Mouse (Mus musculus): ENCODE measurements around the gene Slc36a2. TPM values are rescaled to one million over a fixed set of nuclear protein-coding genes. Genes with fewer than 3 reads are reported as not detected.
A peak's percentile ranks its signal among the peaks of the same experiment; 100 is the strongest.

Gene Slc36a2
- total RNA-seq, 2 experiments from 2014 or later, result not detected

DNA sequence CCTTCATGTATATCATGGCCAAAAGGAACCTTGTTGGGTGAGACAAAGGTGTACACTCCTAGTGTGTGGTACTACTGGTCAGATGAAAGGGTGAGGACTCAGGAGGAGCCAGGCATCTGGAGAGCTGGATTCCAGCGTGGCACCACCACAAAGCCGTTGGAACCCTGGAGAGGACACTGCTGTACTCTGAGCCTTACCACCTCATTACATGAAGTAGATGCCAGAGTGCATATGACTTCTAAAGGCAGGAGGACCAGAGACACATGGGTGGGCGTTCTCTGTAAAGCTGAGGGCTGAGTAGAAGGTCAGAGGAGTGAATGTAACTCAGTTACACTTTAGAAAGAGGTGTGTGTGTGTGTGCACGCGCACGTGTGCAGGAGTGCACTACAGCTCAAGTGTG lies 2.9 kb upstream of the Slc36a2 start:
- no peak for ATAC-seq (replicated peaks; ENCODE audit: low FRiP score, low TSS enrichment, poor library complexity, severe bottlenecking)

DNA sequence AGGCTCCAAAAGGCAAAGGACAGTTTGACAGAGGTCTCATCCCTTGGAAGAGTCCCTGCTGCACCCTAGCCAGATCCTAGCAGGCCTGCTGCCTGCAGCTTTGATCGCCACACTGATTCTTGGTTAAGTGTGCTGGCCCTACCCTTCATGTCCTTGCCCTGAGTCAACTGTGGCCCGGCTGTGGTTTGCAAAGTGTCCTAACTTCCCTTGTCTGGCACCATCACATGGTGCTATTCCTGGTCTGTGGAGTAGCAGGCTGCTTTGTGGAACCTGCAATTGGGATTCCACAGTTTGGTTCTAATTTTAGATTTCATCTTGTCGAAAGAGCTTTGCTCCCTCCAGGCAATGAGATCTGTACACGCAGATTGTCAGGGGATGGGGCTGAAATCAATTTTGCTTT lies 2.4 kb upstream of the Slc36a2 start:
- no peak for ATAC-seq (replicated peaks; ENCODE audit: low FRiP score, low TSS enrichment, poor library complexity, severe bottlenecking)

DNA sequence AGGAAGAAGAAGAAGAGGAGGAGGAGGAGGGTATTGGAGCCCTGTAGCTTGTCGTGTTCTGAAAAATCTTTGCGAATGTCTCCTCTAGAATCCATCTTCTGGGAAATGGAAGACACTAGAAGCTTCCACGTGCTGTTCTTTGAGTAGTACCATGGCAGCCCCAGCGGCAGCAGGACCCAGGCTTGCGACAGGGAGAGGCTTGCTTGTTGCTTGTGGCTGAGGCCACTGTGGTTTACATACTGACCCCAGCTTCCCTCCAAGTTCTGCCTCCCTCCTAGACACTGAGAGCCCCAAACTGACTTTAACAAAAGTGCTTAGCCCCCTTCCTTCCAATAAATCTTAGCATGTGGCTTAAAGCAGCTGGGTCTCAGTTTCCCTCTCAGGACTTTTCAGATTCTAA lies 631 bp downstream of the Slc36a2 start:
- ATAC-seq (replicated peaks; ENCODE audit: low FRiP score, low TSS enrichment, poor library complexity, severe bottlenecking), result no peak

DNA sequence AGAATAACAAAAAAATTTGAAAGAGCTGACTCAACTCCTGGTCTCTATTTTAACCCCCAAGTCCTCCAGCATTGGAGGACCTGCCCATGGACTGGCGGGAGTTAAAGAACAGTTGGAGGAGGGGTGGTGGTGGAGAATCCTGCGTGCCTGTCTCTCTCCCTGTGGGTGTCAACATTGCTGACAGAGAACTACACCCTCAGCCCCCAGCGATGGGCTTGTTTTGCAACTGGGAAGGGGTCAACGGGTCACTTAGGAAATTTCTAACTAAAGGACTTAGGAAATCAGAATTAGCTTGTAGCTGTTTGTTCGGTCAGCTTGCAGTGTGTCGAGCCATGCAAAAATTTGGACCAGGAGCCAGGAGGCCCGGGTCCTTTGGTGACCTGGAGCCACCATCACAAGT lies 1.8 kb downstream of the Slc36a2 start:
- no peak for ATAC-seq (replicated peaks; ENCODE audit: low FRiP score, low TSS enrichment, poor library complexity, severe bottlenecking)

DNA sequence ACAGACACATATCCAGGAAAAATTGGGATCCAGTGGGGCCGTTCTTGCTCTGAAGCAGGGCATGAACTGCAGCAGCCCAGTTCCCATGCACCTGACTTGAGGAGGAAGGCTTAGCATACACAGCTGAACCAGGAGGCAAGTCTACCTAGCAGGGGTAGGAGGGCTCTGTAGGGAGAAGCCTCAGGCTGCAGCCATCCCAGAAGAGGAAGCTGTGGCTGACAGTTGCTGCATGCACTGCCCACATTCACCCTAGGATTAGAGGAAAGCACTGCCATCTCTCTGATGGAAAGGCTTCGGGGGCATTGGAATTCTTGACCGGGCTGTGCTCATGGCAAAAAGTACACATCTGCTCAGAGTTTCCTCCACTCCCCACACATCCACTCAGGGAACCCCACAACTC lies 5.0 kb downstream of the Slc36a2 start:
- ATAC-seq (replicated peaks; ENCODE audit: low FRiP score, low TSS enrichment, poor library complexity, severe bottlenecking), result no peak

DNA sequence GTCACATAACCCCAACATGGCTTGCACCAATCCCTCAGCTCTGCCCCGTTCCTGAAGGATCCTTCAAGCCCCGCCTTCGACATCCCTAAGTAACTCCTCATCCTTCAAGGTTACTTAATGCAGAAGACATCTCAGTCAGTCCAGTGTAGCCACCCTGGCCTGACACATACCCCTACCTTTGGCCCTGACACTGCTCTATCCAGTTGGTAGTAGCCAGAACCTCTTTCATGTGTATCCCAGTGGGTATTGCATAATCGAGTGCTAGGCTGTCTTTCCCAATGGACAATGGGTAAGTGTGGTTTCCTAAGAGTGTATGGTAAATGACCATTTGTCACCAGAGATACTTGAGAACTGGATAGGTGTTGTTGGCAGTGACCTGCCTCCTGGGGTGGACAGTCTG lies 6.0 kb downstream of the Slc36a2 start:
- ATAC-seq (replicated peaks; ENCODE audit: low FRiP score, low TSS enrichment, poor library complexity, severe bottlenecking), result no peak

DNA sequence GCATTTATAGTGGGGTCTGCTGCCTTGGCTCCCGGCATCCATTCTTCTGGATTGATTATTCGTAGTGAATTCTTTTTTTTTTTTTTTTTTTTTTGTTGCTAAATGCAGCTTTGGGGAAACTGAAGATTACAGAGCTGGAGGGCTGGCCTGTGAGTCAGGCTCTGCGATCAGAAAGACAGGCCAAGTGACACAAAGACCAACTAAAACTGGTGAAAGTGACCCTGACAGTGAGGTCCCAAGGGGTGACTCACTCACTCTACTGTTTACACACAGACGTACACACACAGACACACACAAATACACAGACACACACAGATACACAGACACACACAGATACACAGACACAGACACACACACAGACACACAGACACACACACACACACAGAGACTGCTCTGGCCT lies 14.4 kb downstream of the Slc36a2 start:
- no peak for ATAC-seq (replicated peaks; ENCODE audit: low FRiP score, low TSS enrichment, poor library complexity, severe bottlenecking)

DNA sequence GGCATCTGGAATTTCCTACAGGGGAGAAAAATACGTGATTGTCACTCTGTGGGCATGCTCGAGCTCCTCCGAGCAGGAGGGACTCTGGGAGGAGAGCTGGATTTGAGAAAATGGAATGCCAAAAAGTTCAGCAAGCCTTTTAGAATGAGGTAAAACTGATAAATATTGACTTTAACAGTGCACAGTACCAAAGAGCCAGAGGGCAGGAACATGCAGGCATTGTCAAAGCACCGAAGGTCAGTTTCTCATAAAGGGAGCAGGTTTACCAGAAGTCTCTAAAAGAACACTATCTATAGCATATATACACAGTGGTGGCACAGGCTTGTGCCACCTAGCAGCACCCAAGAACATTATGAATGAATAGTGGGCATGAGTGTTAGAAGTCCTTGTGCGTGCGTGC lies 16.0 kb downstream of the Slc36a2 start:
- no peak for ATAC-seq (replicated peaks; ENCODE audit: low FRiP score, low TSS enrichment, poor library complexity, severe bottlenecking)

DNA sequence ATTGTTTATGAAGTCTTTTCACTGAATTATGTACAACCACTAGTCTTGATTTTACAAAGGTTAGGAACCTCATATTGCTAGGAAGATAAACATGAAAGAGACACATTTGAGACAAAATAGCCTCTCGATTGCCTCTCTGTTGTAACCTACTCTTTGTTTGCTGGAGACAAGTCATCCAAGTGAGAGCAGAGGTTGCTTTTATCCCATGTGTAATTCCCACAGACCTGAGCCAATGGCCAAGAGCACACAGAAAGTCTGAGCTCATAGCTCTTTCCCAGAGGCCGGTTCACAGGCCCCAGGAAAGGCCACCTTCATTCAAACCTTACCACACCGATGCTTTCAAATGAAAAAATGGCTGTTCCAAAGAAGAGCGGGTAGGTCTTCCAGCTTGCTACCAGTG lies 16.4 kb downstream of the Slc36a2 start:
- ATAC-seq (replicated peaks; ENCODE audit: low FRiP score, low TSS enrichment, poor library complexity, severe bottlenecking), result no peak

DNA sequence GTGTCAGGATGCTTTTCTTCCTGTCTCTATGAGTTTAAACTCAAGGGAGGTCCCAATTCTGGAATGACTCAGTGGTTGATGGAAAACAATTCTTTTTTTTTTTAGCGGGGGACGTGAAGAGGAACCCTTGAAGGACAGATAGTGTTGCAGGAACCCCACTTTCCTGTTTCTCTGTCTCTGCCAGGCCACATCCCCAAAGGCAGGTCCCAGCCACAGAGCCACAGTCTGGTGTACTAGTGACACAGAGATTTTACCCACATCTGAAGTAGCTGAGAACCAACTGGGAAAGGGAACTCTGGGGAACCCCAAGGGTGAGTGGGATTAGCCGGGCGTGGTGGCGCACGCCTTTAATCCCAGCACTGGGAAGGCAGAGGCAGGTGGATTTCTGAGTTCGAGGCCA lies 19.1 kb downstream of the Slc36a2 start:
- ATAC-seq (replicated peaks; ENCODE audit: low FRiP score, low TSS enrichment, poor library complexity, severe bottlenecking), result no peak

DNA sequence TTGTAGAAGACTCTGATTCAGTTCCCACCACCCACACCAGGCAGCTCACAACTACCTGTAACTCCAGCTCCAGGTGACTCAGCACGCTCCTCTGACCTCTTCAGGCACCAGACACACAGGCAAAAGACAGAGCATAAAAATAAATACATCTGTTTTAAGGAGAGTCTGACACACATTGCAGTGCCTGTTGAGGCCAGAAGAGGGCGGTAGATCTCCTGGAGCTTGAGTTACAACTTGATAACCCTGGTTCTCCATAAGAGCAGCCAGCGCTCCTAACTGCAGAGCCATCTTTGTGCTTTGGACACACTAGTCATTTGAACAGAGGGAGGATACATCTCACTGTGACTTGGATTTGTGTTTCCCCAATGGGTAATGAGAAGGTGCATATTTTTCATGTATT lies 20.2 kb downstream of the Slc36a2 start:
- ATAC-seq (replicated peaks; ENCODE audit: low FRiP score, low TSS enrichment, poor library complexity, severe bottlenecking), result peak; percentile 43; the same call in 1 of the 2 replicates

DNA sequence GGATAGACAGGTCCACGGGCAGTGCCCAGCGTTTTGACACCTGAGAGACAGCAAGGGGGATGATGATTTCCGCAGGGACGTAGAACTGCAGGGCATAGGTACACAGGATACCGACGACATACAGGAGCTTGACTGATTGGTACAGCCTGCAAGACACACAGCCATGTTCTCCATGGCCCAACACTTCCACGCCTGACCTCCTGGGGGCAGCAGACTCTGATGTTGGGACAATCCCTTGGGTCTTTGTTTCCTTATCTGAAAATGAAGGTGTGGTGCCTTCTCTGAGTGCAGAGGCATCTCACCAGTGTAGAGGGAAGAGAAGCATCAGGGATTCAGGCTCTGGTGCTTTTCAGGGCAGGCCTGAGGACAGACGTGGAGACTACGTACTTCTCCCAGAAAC lies 22.2 kb downstream of the Slc36a2 start:
- peak; percentile 84 for ATAC-seq (replicated peaks; ENCODE audit: low FRiP score, low TSS enrichment, poor library complexity, severe bottlenecking)

DNA sequence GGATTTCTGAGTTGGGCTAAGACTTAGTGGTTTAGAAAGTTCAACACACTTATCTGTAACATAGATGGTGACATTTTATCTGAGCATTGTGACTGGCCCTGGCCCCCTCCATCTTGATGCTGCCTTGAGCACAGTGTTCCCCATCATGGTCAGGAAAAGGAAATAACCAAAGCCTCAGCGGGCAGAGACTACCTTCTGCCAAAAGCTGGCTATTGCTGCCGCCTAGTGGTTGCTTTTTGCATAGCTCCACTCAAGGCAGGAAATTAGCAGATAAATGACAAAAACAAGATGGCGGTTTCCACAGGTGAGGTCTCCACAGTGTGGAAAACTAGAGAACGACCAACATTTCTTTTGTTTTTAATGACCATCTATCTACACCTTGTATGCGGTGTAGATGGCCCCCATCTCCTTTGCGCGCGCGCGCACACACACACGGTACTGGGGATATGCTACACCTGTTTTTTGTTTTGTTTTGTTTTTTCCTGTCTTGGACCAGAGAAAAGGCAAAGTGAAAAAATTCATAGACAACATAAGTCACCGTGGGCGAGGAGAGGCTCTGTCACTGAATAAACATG lies 26.0 kb downstream of the Slc36a2 start:
- peak; percentile 67 for ATAC-seq (replicated peaks; ENCODE audit: low FRiP score, low TSS enrichment, poor library complexity, severe bottlenecking)

DNA sequence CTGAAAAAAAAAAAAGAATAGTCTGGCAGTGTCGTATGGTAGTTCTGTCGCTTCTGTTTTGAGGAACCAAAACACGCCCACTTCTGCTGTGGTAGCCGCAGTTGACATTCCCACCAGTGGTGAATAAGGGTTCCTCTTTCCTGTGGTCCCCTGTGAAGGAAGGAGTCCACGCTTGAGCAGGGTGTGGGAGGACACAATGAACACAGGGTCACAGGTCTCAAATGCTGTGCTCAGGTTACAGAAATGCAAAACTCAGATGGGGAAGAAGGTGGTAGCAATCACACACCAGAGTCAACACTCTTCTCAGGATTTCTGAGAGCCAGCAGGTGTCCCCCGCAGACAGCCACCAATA lies 29.8 kb downstream of the Slc36a2 start:
- no peak for ATAC-seq (replicated peaks; ENCODE audit: low FRiP score, low TSS enrichment, poor library complexity, severe bottlenecking)

DNA sequence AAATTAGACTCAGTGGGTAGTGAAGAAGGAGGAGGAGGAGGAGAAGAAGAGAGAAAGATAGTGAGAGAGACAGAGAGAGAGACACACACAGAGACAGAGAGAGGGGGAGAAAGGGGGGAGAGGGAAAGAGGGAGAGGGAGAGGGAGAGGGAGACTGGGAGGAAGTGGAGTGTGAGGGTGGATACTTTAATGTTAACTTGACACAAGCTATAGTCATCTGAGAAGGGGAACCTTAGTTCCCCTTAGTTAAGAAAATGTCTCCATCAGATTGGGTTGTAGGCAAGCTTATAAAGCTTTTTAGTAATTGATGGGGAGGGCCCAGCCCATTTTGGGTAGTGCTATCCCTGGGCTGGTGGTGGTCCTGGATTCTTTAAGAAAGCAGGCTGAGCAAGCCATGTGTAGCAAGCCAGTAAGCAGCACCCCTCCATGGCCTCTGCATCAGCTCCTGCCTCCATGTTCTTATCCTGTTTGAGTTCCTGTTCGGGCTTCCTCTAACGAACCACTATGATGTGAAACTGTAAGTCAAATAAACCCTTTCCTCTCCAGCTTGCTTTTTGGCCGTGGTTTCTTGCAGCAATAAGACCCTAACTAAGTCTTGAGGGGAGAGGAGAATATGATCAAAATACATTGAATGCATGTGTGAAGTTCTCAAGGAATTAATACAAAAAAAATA lies 30.3 kb downstream of the Slc36a2 start:
- no peak for ATAC-seq (replicated peaks; ENCODE audit: low FRiP score, low TSS enrichment, poor library complexity, severe bottlenecking)

DNA sequence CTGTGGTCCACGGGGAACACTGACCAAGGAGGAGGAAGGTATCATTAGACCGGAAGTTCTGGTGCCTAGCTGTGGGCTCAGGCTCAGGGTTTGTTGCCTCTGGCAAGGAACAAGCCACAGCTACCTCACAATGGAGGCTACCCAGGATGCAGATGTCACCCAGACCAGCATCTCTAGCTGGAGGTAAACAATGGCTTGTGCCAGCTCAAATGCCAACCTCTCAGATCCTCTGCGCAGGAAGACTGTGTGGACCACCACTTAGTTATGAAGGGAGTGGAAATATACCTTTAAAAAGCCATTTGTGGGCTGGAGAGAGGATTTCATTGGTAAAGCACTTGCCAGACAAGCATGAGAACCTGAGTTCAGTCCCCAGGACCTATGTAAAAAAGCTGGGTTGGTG lies 33.3 kb downstream of the Slc36a2 start, which contains the start of gene Slc36a3:
TSS of gene Slc36a3 (minus strand) at position 101 of the 400 bp plus-strand sequence.
- no peak for ATAC-seq (replicated peaks; ENCODE audit: low FRiP score, low TSS enrichment, poor library complexity, severe bottlenecking)

DNA sequence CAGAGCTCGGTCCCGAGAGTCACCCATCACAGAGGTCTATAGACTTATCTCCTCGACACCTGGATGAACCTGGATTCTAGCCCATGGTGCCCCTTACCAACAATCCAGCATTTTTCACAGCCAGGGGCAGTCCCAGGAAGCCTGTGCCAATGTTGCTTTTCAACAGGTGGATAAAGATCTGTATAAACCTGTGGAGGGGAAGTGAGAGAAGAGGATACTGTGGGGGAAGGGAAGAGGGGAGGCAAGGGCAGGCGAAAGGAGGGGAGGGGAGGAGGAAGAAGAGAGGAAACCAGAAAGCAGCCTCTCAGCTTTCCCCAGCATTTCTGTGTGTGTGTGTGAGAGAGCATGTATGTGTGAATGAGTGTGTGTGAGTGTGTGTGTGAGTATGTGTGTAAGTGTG lies 36.4 kb downstream of the Slc36a2 start:
- ATAC-seq (replicated peaks; ENCODE audit: low FRiP score, low TSS enrichment, poor library complexity, severe bottlenecking), result no peak

DNA sequence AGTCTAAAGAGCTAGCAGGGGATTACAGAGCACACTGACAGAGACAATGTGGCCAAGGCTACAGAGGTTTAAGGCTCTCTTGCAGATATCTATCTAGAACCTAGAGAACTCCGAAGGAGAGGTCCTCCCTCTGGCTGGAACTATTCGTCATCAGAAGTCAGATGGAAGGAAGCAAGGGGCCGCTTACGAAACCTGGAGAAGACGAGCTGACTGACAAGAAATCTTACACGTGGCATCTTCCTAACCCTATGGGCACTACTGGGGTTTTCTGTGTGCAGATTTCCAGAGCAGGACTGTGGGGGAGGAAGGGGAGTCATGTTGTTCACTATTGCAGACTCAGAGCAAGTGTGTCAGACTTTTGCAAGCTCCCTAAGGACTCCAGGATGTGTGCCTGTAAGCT lies 37.5 kb downstream of the Slc36a2 start:
- no peak for ATAC-seq (replicated peaks; ENCODE audit: low FRiP score, low TSS enrichment, poor library complexity, severe bottlenecking)

DNA sequence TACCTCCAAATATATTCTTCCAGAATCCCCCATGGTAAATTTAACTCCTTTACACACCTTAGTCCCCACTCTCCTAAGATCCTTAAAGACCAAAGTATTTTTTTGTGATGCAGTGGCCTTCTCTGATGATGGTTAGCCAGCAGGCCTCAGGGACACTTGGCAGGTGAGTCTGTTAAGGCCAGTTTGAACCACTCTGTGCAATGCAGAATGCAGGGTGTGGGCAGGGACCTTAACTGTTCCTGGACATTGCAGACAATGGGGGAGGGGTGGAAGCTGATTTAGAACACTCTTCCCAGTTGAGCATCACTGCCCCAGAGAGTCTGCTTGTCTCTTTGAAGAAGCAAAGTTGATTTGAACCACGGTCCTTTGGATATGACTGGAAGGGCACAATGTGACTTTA lies 38.0 kb downstream of the Slc36a2 start:
- ATAC-seq (replicated peaks; ENCODE audit: low FRiP score, low TSS enrichment, poor library complexity, severe bottlenecking), result no peak

DNA sequence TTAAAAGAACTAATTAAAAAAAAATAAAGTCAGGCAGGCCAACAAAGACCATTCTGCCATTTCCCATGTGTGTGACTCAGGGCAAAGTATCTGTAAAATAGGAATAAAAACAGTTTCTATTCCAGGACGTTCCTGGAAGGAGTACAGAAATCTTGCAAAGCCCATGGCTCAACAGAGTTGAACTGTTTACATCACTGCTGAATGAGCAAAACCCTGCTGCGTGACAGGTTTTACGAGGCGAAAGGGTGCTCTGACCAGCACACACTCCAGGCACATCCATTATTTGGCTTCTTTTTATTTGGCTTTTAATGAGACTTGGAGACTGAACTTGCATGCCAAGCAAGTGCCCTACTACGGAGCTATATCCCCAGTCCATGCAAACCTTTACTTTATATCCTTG lies 40.9 kb downstream of the Slc36a2 start:
- ATAC-seq (replicated peaks; ENCODE audit: low FRiP score, low TSS enrichment, poor library complexity, severe bottlenecking), result no peak

DNA sequence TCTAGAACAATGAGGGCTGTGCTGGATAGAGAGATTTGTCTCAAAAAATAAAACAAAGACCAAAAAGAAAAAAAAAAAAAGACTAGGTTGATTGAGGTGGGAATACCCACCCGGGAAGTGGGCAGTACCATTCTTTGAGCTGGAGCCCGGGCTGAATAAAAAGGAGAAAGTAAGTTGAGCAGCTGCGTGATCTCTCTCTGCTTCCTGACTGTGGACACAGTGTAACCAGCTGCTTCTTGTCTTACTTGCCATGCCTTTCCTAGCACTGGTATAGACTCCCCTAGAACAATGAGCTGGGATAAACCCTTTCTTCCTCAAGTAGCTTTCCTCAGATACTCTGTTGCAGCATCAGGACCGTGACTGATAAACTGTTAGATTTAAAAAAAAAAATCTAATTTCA lies 43.4 kb downstream of the Slc36a2 start:
- no peak for ATAC-seq (replicated peaks; ENCODE audit: low FRiP score, low TSS enrichment, poor library complexity, severe bottlenecking)

DNA sequence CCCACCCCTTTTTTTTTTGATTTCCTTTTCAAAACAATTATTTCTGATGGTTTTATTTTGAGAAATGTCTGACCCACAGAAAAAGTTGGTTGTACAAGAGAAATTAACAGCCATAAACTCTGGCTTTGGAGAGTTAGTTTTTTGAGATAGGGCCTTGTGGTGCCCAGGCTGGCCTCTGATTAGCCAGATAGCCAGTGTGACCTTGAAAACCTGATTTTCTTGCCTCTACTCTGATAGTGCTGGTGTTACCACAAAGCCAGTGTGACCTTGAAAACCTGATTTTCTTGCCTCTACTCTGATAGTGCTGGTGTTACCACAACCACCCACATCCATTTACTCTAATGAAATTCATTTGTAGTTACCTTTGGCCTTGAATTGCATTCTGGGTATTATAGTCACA lies 47.2 kb downstream of the Slc36a2 start:
- ATAC-seq (replicated peaks; ENCODE audit: low FRiP score, low TSS enrichment, poor library complexity, severe bottlenecking), result no peak
